ENCODE assay signal across 17 mouse cellular contexts in the genomic region with DNA sequence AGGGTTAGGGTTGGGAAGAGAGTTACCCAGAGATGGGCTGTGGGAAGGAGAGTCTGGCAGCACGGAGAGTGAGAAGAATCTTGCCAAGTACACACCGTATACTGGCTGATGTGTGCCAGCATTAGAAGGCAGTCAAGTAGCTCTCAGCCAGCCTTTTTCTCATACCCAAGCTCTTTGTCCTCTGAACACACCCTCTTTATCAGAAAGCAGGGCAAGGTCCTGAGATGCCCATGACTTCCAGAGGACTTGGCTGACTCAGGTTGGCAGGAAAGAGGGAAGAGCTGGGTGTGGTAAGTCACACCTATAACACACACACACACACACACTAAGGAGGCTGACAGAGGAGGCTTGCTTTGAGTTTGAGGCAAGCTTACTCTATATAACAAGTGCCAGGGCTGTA.
"Had no signal": no experiment of that assay in that cellular context is flagged by ENCODE, and none has a peak within 500 bp of the region (broad histone marks: within the 10 kb centered on the region; RNA-seq: fewer than 3 reads in every experiment).

No protein-coding gene starts in this region.

- H3K4me2 ChIP-seq: liver, embryonic 11.5 days; liver, embryonic 15.5 days; lung, embryonic 15.5 days; midbrain, embryonic 11.5 days; midbrain, embryonic 15.5 days; neural tube, embryonic 12.5 days had no signal

- H3K4me3 ChIP-seq: left cerebral cortex, adult 2 months; limb, embryonic 10.5 days; liver, embryonic 15.5 days; lung, embryonic 15.5 days; megakaryocyte, embryonic 14.5 days; midbrain, embryonic 15.5 days; neural tube, embryonic 12.5 days had no signal

- H3K9me3 ChIP-seq: limb, embryonic 10.5 days; liver, embryonic 15.5 days; lung, embryonic 15.5 days; megakaryocyte, embryonic 14.5 days; midbrain, embryonic 15.5 days; neural tube, embryonic 12.5 days had no signal

- H3K27me3 ChIP-seq: liver, embryonic 15.5 days; lung, embryonic 15.5 days; megakaryocyte, embryonic 14.5 days; midbrain, embryonic 15.5 days; neural tube, embryonic 12.5 days had no signal

- H3K27ac ChIP-seq: left cerebral cortex, adult 2 months; limb, embryonic 10.5 days; liver, embryonic 15.5 days; lung, embryonic 15.5 days; midbrain, embryonic 15.5 days; neural tube, embryonic 12.5 days had no signal

- DNase-seq: kidney, adult 2 months; kidney, postnatal 10 days; retina, postnatal 1 day; right cerebral cortex, postnatal 4 days; thymus, adult 18-20 months; thymus, postnatal 36 days had no signal

- H3K4me1 ChIP-seq: liver, embryonic 15.5 days; lung, embryonic 15.5 days; midbrain, embryonic 15.5 days had no signal

- ATAC-seq: hindbrain, embryonic 16.5 days; inflammation-experienced regulatory T-cells, adult 6 months; midbrain, embryonic 15.5 days had no signal

- H3K36me3 ChIP-seq: liver, embryonic 15.5 days; midbrain, embryonic 15.5 days had no signal

- H3K9ac ChIP-seq: liver, embryonic 15.5 days; lung, embryonic 15.5 days; midbrain, embryonic 15.5 days; neural tube, embryonic 12.5 days had no signal
